In genomic region chr7:66101866-66102265, GRCm38 (mm10) we compare ENCODE assay signal across 11 mouse cellular contexts. TPM values are rescaled to one million over a fixed set of nuclear protein-coding genes. Genes with fewer than 3 reads are reported as not detected.
DNase-seq lines count a peak whose midpoint lies in the region; ATAC-seq and TF ChIP-seq lines count a peak whose summit lies in the region.
"Had no signal": no experiment of that assay in that cellular context is flagged by ENCODE, and none has a peak within 500 bp of the region (broad histone marks: within the 10 kb centered on the region; RNA-seq: fewer than 3 reads in every experiment).

No protein-coding gene starts in this region.

- intact Hi-C loops in left cerebral cortex, adult 2 months (cut with DNase I): loop anchor here (1.0 to 5.0 kb wide), 3 partner anchors 198 to 560 kb away; partner anchors contain the start of gene Lrrk1

- no peak overlapping the region for H3K27ac ChIP-seq in left cerebral cortex, adult 2 months

- DNase-seq in cerebellum, adult 9-10 months: peak; percentile 65
- DNase-seq in cerebellum, postnatal 4 days (ENCODE audit: low spot score in 2 of 2): no peak
- no peak for DNase-seq in left cerebral cortex, adult 2 months (ENCODE audit: extremely low spot score in 1 of 2, low spot score in 2 of 2)
- DNase-seq in left cerebral cortex, adult 18-20 months (ENCODE audit: low spot score in 2 of 2): no peak
- DNase-seq in lung, postnatal 36 days: peak; percentile 71
- no peak for DNase-seq in right cerebral cortex, adult 18-20 months
- no peak for DNase-seq in left cerebral cortex, adult 11 months (ENCODE audit: low spot score)
- DNase-seq: right cerebral cortex, postnatal 25 days had no signal

- ATAC-seq in activated CD4-positive, CD25-positive, alpha-beta regulatory T cell, adult 4 months: peak; percentile 64

- H3K4me3 ChIP-seq in left cerebral cortex, adult 2 months: no peak overlapping the region
- H3K4me3 ChIP-seq: erythroblast, embryonic 14.5 days had no signal

- TF ChIP-seq CTCF in left cerebral cortex, adult 2 months (IDR thresholded peaks at IDR 0.05): peak; percentile 78

RNA-seq across cellular contexts. Expression of gene Chsy1, which starts 7.4 kb away (rescaled TPM):
- 10 to 100 TPM; 15.6 to 17.3 TPM for total RNA-seq in left cerebral cortex, adult 2 months (2021)
- total RNA-seq in left cerebral cortex, adult 18-20 months (2021): 10 to 100 TPM; 15.6 to 17.4 TPM
- polyA plus RNA-seq in activated CD4-positive, CD25-positive, alpha-beta regulatory T cell, adult 4 months (2017; shearing (Covaris generic)): 10 to 100 TPM; 12.3 to 13.3 TPM

RNA-seq across cellular contexts. Expression of gene Selenos, which starts 22.4 kb away (rescaled TPM):
- 10 to 100 TPM; 46.5 to 47.5 TPM for total RNA-seq in left cerebral cortex, adult 2 months (2021)
- 10 to 100 TPM; 46.2 to 46.6 TPM for total RNA-seq in left cerebral cortex, adult 18-20 months (2021)
- polyA plus RNA-seq in activated CD4-positive, CD25-positive, alpha-beta regulatory T cell, adult 4 months (2017; shearing (Covaris generic)): 100 to 1,000 TPM; 188 to 201 TPM

RNA-seq across cellular contexts. Expression of gene Snrpa1, which starts 43.1 kb away (rescaled TPM):
- total RNA-seq in left cerebral cortex, adult 2 months (2021): 10 to 100 TPM; 36.8 to 37.0 TPM
- 10 to 100 TPM; 31.6 to 37.6 TPM for total RNA-seq in left cerebral cortex, adult 18-20 months (2021)
- 100 to 1,000 TPM; 133 to 154 TPM for polyA plus RNA-seq in activated CD4-positive, CD25-positive, alpha-beta regulatory T cell, adult 4 months (2017; shearing (Covaris generic))

RNA-seq across cellular contexts. Expression of gene Gm45213, which starts 58.5 kb away (rescaled TPM):
- total RNA-seq in left cerebral cortex, adult 2 months (2021): not detected
- total RNA-seq in left cerebral cortex, adult 18-20 months (2021): not detected
- polyA plus RNA-seq in activated CD4-positive, CD25-positive, alpha-beta regulatory T cell, adult 4 months (2017; shearing (Covaris generic)): not detected
- polyA plus RNA-seq: erythroblast, embryonic 14.5 days; limb, embryonic 11.5 days had no signal

Comparison
In these comparisons a context has a peak if more than half of its experiments do, and no peak if none do; other contexts are left out.
1. DNase-seq: peak in cerebellum, adult 9-10 months (single experiment) and lung, postnatal 36 days (single experiment); none in cerebellum, postnatal 4 days (0 of 2), left cerebral cortex, adult 2 months (0 of 2), left cerebral cortex, adult 18-20 months (0 of 2), right cerebral cortex, adult 18-20 months (single experiment) and left cerebral cortex, adult 11 months (single experiment).